Mouse (Mus musculus) heart, adult 2 months (tissue): ENCODE data around the gene Ktn1.

ENCODE experiments used
- CTCF ChIP-seq: fragments of 200-600 bp; IDR thresholded peaks from 2 replicates; pipeline ENCODE4 v1.8.1; 2022; ENCODE audit warnings: antibody characterized with exemption, mild to moderate bottlenecking, moderate library complexity
- EP300 ChIP-seq: fragments of 200-500 bp; IDR thresholded peaks from 2 replicates; pipeline ENCODE4 v1.6.1; 2011; ENCODE audit warnings: low read depth, low read length, control low read depth; ENCODE audit not compliant: insufficient read depth
- POLR2A ChIP-seq: fragments of 200-500 bp; IDR thresholded peaks from 2 replicates; pipeline ENCODE4 v1.6.1; 2011; ENCODE audit warnings: mild to moderate bottlenecking, low read depth, low read length, control low read depth; ENCODE audit not compliant: insufficient read depth

DNA sequence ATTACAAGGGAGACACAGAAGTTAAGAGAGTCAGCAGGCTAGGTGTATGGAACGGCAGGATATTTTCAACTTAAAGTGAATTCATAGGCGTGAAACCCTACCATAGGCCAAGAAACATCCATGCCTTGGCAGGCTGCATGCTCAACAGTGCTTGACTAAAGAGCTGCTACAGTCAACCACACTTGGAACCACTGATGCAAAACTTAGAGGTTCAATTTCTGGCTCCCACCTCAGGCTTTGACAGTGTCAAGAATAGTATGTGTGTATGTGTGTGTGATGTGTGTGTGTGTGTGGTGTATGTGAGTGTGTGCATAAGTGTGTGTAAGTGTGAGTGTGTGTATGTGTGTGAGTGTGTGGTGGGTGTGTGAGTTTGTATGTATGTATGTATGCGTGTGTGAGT is 127.3 kb downstream of the Ktn1 start:
- TF ChIP-seq POLR2A (no peak), CTCF (no peak), EP300 (no peak)
